Mouse (Mus musculus) CH12.LX (cell line): ENCODE measurements around the gene Sirt6. TPM values are rescaled to one million over a fixed set of nuclear protein-coding genes. Genes with fewer than 3 reads are reported as not detected.
"Not testable (repeated sequence)": the region's sequence is repeated elsewhere in the genome, so short reads cannot be mapped to it uniquely, and the experiment has no call there.

ENCODE experiments used
- DNase-seq: peaks from one replicate; pipeline ENCODE4 v3.0.0-alpha.2; 2013; ENCODE audit errors: extremely low read depth
- H3K27ac ChIP-seq: 2 replicates; pipeline ENCODE4 v1.5.1; 2012; ENCODE audit warnings: low read depth, mild to moderate bottlenecking, control low read depth, moderate library complexity; ENCODE audit not compliant: insufficient read depth
- H3K27me3 ChIP-seq: replicated peaks from 2 replicates; pipeline ENCODE3; 2012; ENCODE audit warnings: inconsistent platforms
- H3K36me3 ChIP-seq, 2 experiments: replicated peaks in 1 of 2; 2 replicates each; pipeline versions ENCODE3 to v1.6.1; 2012; ENCODE audit warnings: inconsistent platforms in 1 of 2, low read length in 1 of 2, mild to moderate bottlenecking in 1 of 2, mixed read lengths in 1 of 2, moderate library complexity in 1 of 2; ENCODE audit not compliant: control insufficient read depth in 1 of 2, insufficient read depth in 1 of 2
- H3K4me1 ChIP-seq, 2 experiments: 2 replicates each; pipeline ENCODE4 v1.6.1; 2012; ENCODE audit warnings: inconsistent platforms in 1 of 2, moderate library complexity in 1 of 2; ENCODE audit not compliant: insufficient read depth in 2 of 2, control insufficient read depth in 1 of 2
- H3K4me2 ChIP-seq: 2 replicates; pipeline ENCODE4 v1.6.1; 2012; ENCODE audit warnings: low read depth, mild to moderate bottlenecking, control low read depth; ENCODE audit not compliant: poor library complexity, insufficient read depth, severe bottlenecking
- H3K4me3 ChIP-seq, 3 experiments: fragments of 150-350 bp in 1 of 3; sonication (generic) in 1 of 3; replicated peaks in 1 of 3; 2 replicates each; pipeline versions ENCODE3 to v1.5.1; 2011 to 2012; ENCODE audit warnings: low read depth in 2 of 3, low read length in 2 of 3, mild to moderate bottlenecking in 2 of 3, moderate library complexity in 2 of 3, control low read depth in 1 of 3, improper control_type of control experiment in 1 of 3, inconsistent platforms in 1 of 3, mixed read lengths in 1 of 3; ENCODE audit not compliant: poor library complexity in 1 of 3
- H3K79me2 ChIP-seq: replicated peaks from 2 replicates; pipeline ENCODE4 v1.6.1; 2012; ENCODE audit warnings: mild to moderate bottlenecking, moderate library complexity; ENCODE audit not compliant: control insufficient read depth, poor library complexity, insufficient read depth, severe bottlenecking; ENCODE audit errors: extremely low read depth
- H3K9ac ChIP-seq: 2 replicates; pipeline ENCODE4 v1.6.1; 2012; ENCODE audit warnings: low read depth, mild to moderate bottlenecking, control low read depth, moderate library complexity; ENCODE audit not compliant: insufficient read depth
- H3K9me3 ChIP-seq: replicated peaks from 2 replicates; pipeline ENCODE3; 2012; ENCODE audit warnings: low read length, inconsistent platforms, mixed read lengths
- BHLHE40 ChIP-seq: IDR thresholded peaks from 2 replicates; pipeline ENCODE4 v1.6.1; 2011; ENCODE audit warnings: mild to moderate bottlenecking, low read depth, low read length, improper control_type of control experiment
- CHD1 ChIP-seq: IDR thresholded peaks from 2 replicates; pipeline ENCODE4 v1.6.1; 2012; ENCODE audit warnings: low read depth, low read length, improper control_type of control experiment, inconsistent platforms
- CTCF ChIP-seq, 2 experiments: IDR thresholded peaks in 1 of 2; conservative IDR thresholded peaks in 1 of 2; 2 replicates each; pipeline ENCODE4 v1.5.1; 2011 to 2012; ENCODE audit warnings: low read depth in 2 of 2, low read length in 2 of 2, improper control_type of control experiment in 1 of 2, inconsistent platforms in 1 of 2, mild to moderate bottlenecking in 1 of 2, moderate library complexity in 1 of 2
- E2F4 ChIP-seq: IDR thresholded peaks from 2 replicates; pipeline ENCODE4 v1.6.1; 2011; ENCODE audit warnings: low read depth, low read length, improper control_type of control experiment; ENCODE audit not compliant: insufficient replicate concordance
- ELF1 ChIP-seq: IDR thresholded peaks from 2 replicates; pipeline ENCODE4 v1.6.1; 2014; ENCODE audit warnings: low read depth, mild to moderate bottlenecking, inconsistent platforms, low read length, improper control_type of control experiment
- EP300 ChIP-seq: IDR thresholded peaks from 2 replicates; pipeline ENCODE4 v1.6.1; 2011; ENCODE audit warnings: low read length, improper control_type of control experiment
- GABPA ChIP-seq: IDR thresholded peaks from 2 replicates; pipeline ENCODE4 v1.6.1; 2012; ENCODE audit warnings: low read depth, low read length, improper control_type of control experiment, inconsistent platforms; ENCODE audit not compliant: insufficient replicate concordance
- IRF4 ChIP-seq: IDR thresholded peaks from 2 replicates; pipeline ENCODE4 v1.6.1; 2014; ENCODE audit warnings: low read depth, mild to moderate bottlenecking, inconsistent platforms, low read length, improper control_type of control experiment
- JUND ChIP-seq: conservative IDR thresholded peaks from 2 replicates; pipeline ENCODE4 v1.6.1; 2011; ENCODE audit warnings: low read depth, low read length, improper control_type of control experiment
- MAFK ChIP-seq: IDR thresholded peaks from 2 replicates; pipeline ENCODE4 v1.6.1; 2011; ENCODE audit warnings: low read length, improper control_type of control experiment; ENCODE audit not compliant: insufficient replicate concordance
- MAX ChIP-seq: IDR thresholded peaks from 2 replicates; pipeline ENCODE4 v1.6.1; 2011; ENCODE audit warnings: low read length, improper control_type of control experiment
- MAZ ChIP-seq: IDR thresholded peaks from 2 replicates; pipeline ENCODE4 v1.6.1; 2012; ENCODE audit warnings: low read depth, mild to moderate bottlenecking, inconsistent platforms, low read length, improper control_type of control experiment, moderate library complexity
- MYC ChIP-seq: IDR thresholded peaks from 2 replicates; pipeline ENCODE4 v1.6.1; 2011; ENCODE audit warnings: low read depth, mild to moderate bottlenecking, improper control_type of control experiment, low read length
- NELFE ChIP-seq: IDR thresholded peaks from 2 replicates; pipeline ENCODE4 v1.6.1; 2011; ENCODE audit warnings: low read depth, low read length, improper control_type of control experiment
- NRF1 ChIP-seq: IDR thresholded peaks from 2 replicates; pipeline ENCODE4 v1.6.1; 2014; ENCODE audit warnings: low read depth, mild to moderate bottlenecking, inconsistent platforms, low read length, improper control_type of control experiment, moderate library complexity
- PAX5 ChIP-seq: IDR thresholded peaks from 2 replicates; pipeline ENCODE4 v1.6.1; 2012; ENCODE audit warnings: low read length, inconsistent platforms, mixed read lengths
- POLR2AphosphoS2 ChIP-seq: IDR thresholded peaks from 2 replicates; pipeline ENCODE4 v1.6.1; 2011; ENCODE audit warnings: low read depth, low read length, improper control_type of control experiment
- TBP ChIP-seq: conservative IDR thresholded peaks from 2 replicates; pipeline ENCODE4 v1.6.1; 2011; ENCODE audit warnings: low read depth, low read length, improper control_type of control experiment
- USF1 ChIP-seq: IDR thresholded peaks from 2 replicates; pipeline ENCODE4 v1.6.1; 2014; ENCODE audit warnings: low read depth, mild to moderate bottlenecking, inconsistent platforms, low read length, improper control_type of control experiment
- USF2 ChIP-seq: conservative IDR thresholded peaks from 2 replicates; pipeline ENCODE4 v1.6.1; 2011; ENCODE audit warnings: low read depth, low read length, improper control_type of control experiment
- ZMIZ1 ChIP-seq: IDR thresholded peaks from 2 replicates; pipeline ENCODE4 v1.6.1; 2012; ENCODE audit warnings: low read depth, mild to moderate bottlenecking, inconsistent platforms, low read length, improper control_type of control experiment
- dilution Hi-C: fragments of 300-500 bp; cut with MboI; formaldehyde crosslinking; loops from 2 replicates; pipeline ENCODE4 v1.14.3; 2020; ENCODE audit warnings: low sequenced_read_pairs; ENCODE audit not compliant: extremely low pct_unique_long_range_greater_than_20kb, extremely low pct_ligation_motif_present
- in situ Hi-C: fragments of 300-500 bp; cut with MboI; formaldehyde crosslinking; loops from 3 replicates; pipeline ENCODE4 v1.14.3; 2019; ENCODE audit warnings: low sequenced_read_pairs, low pct_ligation_motif_present, low pct_unique_long_range_greater_than_20kb, mixed read lengths
- polyA plus RNA-seq: library from polyadenylated mRNA; unstranded; fragments of >175 nt; gene quantifications from 2 replicates; pipeline ENCODE4 v1.2.1, GENCODE M21; 2012; ENCODE audit warnings: low read depth; ENCODE audit not compliant: insufficient read length
- total RNA-seq, 2 experiments: library from RNA; depleted of rRNA; stranded (reverse); fragments of 300-350 nt in 1 of 2; fragments of >200 nt in 1 of 2; gene quantifications; 2 replicates each; pipeline ENCODE4 v1.2.3; 2012 to 2014

Gene Sirt6
- total and polyA plus RNA-seq, 3 experiments, result 16.9 to 36.4 (median 17.8) TPM

- no peaks in the 10 kb centered on the region for H3K36me3 ChIP-seq
- no peak for DNase-seq
- H3K27ac ChIP-seq, result no peak overlapping the region
- H3K27me3 ChIP-seq, result peaks cover 35% of the 10 kb centered on the region
- H3K79me2 ChIP-seq, result no peaks in the 10 kb centered on the region
- dilution Hi-C loops (no loop called here), in situ Hi-C loops (no loop called here)
- H3K9ac ChIP-seq, result no peak overlapping the region
- H3K4me2 ChIP-seq, result no peak overlapping the region
- no peak overlapping the region for H3K4me3 ChIP-seq
- no peak for TF ChIP-seq E2F4
- no peak for TF ChIP-seq MAZ
- TF ChIP-seq GABPA, result no peak
- no peak for TF ChIP-seq MAFK
- TF ChIP-seq PAX5, result no peak
- TF ChIP-seq POLR2AphosphoS2, result no peak
- TF ChIP-seq USF2, result no peak
- TF ChIP-seq IRF4, result no peak
- H3K9me3 ChIP-seq, result no peaks in the 10 kb centered on the region
- H3K4me1 ChIP-seq, result peaks cover 17% of the 10 kb centered on the region in 2 experiments
Observed at GRCm38 (mm10) chr10:81641978-81642647, 14.5 kb upstream of the Sirt6 start.

GRCm38 (mm10) chr10:81641566-81641965 is 14.0 kb upstream of the Sirt6 start:
- Histone ChIP-seq H3K9me3 (no peaks in the 10 kb centered on the region), H3K36me3 (no peaks in the 10 kb centered on the region), H3K79me2 (no peaks in the 10 kb centered on the region), H3K4me2 (no peak overlapping the region), H3K27ac (no peak overlapping the region), H3K27me3 (peaks cover 40% of the 10 kb centered on the region), H3K4me1 (peaks cover 17% of the 10 kb centered on the region in 2 experiments), H3K4me3 (no peak overlapping the region), H3K9ac (no peak overlapping the region)
- dilution Hi-C loops, result no loop called here
- no peak for DNase-seq
- TF ChIP-seq MAFK (no peak), BHLHE40 (no peak), MYC (no peak), CTCF (conservative IDR thresholded peaks at IDR 0.05 in 1 of 2, IDR thresholded peaks at IDR 0.05 in 1 of 2; ENCODE audit: low read depth in 2 of 2, low read length in 2 of 2) (no peak), ELF1 (no peak), USF2 (no peak), EP300 (no peak), TBP (no peak), MAX (no peak), CHD1 (no peak), NRF1 (no peak), NELFE (no peak), USF1 (no peak), ZMIZ1 (no peak), JUND (no peak)
- in situ Hi-C loops, result no loop called here

GRCm38 (mm10) chr10:81640825-81641224 is 13.2 kb upstream of the Sirt6 start:
- H3K4me2 ChIP-seq, DNase-seq, H3K4me3 ChIP-seq, dilution Hi-C loops, H3K79me2 ChIP-seq, H3K9ac ChIP-seq, H3K36me3 ChIP-seq, in situ Hi-C loops, H3K27ac ChIP-seq, H3K9me3 ChIP-seq: not testable (repeated sequence)
- Histone ChIP-seq H3K4me1 (peaks cover 17% of the 10 kb centered on the region in 2 experiments), H3K27me3 (peaks cover 46% of the 10 kb centered on the region)
